Mouse (Mus musculus) monocyte, adult 5-6 weeks (primary cell): Measurements from ENCODE around the gene Tulp2. TPM values are rescaled to one million over a fixed set of nuclear protein-coding genes. Genes with fewer than 3 reads are reported as not detected.
A peak's percentile ranks its signal among the peaks of the same experiment; 100 is the strongest.

ENCODE experiments used
- ATAC-seq: fragments of 153-309, 156-312 bp; replicated peaks from 2 replicates; pipeline ENCODE4 v1.8.0; 2017; ENCODE audit warnings: mild to moderate bottlenecking; ENCODE audit not compliant: low TSS enrichment, insufficient number of reproducible peaks, severe bottlenecking, poor library complexity, low FRiP score
- total RNA-seq: library from RNA; stranded (forward); fragments of 200-1000, 200-491, 200-594 nt; gene quantifications from 3 replicates; pipeline ENCODE4 v1.2.3, GENCODE M21; 2017

Gene Tulp2
- total RNA-seq, 1 experiment from 2014 or later: 3.2 TPM

- no peak for ATAC-seq
Measured at GRCm38 (mm10) chr7:45535676-45536075, 54.0 kb downstream of the Tulp2 start.

GRCm38 (mm10) chr7:45537602-45538001 lies 55.9 kb downstream of the Tulp2 start:
- no peak for ATAC-seq

GRCm38 (mm10) chr7:45538163-45539041 lies 56.7 kb downstream of the Tulp2 start:
- peak; percentile 64; the same call in 1 of the 2 replicates for ATAC-seq

- no peak for ATAC-seq
Measured at GRCm38 (mm10) chr7:45539095-45539494, 57.4 kb downstream of the Tulp2 start.

GRCm38 (mm10) chr7:45540213-45540612 lies 58.5 kb downstream of the Tulp2 start:
- ATAC-seq: no peak

GRCm38 (mm10) chr7:45544525-45544924 lies 62.8 kb downstream of the Tulp2 start:
- ATAC-seq: no peak

GRCm38 (mm10) chr7:45549641-45550436 lies 68.2 kb downstream of the Tulp2 start:
- no peak for ATAC-seq

- ATAC-seq: no peak
Measured at GRCm38 (mm10) chr7:45550821-45551511, 69.3 kb downstream of the Tulp2 start.

GRCm38 (mm10) chr7:45551512-45551883 lies 69.8 kb downstream of the Tulp2 start:
- no peak for ATAC-seq

GRCm38 (mm10) chr7:45553519-45553918 lies 71.8 kb downstream of the Tulp2 start:
- ATAC-seq: no peak

GRCm38 (mm10) chr7:45553990-45554389 lies 72.3 kb downstream of the Tulp2 start:
- ATAC-seq: no peak

GRCm38 (mm10) chr7:45554744-45555143 lies 73.1 kb downstream of the Tulp2 start, which contains the start of gene Hsd17b14:
Hsd17b14 (plus strand) TSS chr7:45554893.
- no peak for ATAC-seq

GRCm38 (mm10) chr7:45555787-45556186 lies 74.1 kb downstream of the Tulp2 start:
- ATAC-seq: peak; percentile 91

GRCm38 (mm10) chr7:45558907-45559306 lies 77.2 kb downstream of the Tulp2 start:
- no peak for ATAC-seq

- no peak for ATAC-seq
Measured at GRCm38 (mm10) chr7:45560241-45560640, 78.6 kb downstream of the Tulp2 start.

GRCm38 (mm10) chr7:45560843-45561623 lies 79.4 kb downstream of the Tulp2 start:
- peak; percentile 62 for ATAC-seq

- no peak for ATAC-seq
Measured at GRCm38 (mm10) chr7:45561624-45562520, 80.2 kb downstream of the Tulp2 start.
